Mouse (Mus musculus) CD4-positive naive resting alpha-beta T cell, adult 76 days (primary cell): ENCODE data around the gene Khdc3. TPM values are rescaled to one million over a fixed set of nuclear protein-coding genes. Genes with fewer than 3 reads are reported as not detected.

Experiments used
- total RNA-seq: library from RNA; stranded (reverse); gene quantifications from one replicate; pipeline ENCODE4 v1.2.4, GENCODE M21; 2023

The Khdc3 gene
- total RNA-seq, result 9.4 TPM

DNA sequence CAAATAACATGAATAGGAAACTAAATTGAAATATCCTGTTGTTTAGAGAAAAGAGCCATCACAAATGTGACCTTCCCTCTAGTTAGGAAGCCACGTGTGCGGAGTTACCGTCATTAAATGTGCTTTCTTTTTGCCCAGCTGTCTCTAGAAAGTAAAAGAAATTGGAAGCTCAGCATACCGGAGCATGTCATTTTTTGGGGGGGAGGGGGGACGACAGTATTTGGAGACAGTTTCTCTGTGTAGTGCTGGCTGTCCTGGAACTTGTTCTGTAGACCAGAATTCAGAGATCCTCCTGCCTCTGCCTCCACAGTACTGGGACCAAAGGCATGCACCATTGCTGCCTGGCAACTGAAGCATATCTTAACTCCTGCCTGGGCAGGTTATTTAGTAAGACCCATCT, at the start of gene Khdc3:
Gene Khdc3 (plus strand): TSS at position 301 of the 400 bp plus-strand sequence.

DNA sequence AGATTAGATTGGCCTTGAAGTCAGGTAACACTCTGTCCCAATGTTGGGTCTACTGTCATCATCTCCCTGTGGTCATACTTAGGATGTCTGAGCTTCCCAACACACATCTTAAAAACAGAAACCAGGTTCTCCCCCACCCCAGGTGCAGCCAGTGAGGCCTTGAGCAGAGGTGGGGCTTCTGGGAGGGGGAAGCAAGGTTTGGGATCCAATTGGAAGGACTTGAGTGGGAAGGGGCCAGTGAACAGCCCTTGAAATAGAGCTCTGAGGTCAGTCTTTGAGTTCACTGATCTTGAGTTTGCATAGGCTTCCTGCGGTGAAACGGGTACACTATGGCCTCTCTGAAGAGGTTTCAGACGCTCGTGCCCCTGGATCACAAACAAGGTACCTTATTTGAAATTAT, 545 bp downstream of the Khdc3 start, which contains the start of gene Gm20509:
Gene Gm20509 (plus strand): TSS at position 290 of the 400 bp plus-strand sequence.

DNA sequence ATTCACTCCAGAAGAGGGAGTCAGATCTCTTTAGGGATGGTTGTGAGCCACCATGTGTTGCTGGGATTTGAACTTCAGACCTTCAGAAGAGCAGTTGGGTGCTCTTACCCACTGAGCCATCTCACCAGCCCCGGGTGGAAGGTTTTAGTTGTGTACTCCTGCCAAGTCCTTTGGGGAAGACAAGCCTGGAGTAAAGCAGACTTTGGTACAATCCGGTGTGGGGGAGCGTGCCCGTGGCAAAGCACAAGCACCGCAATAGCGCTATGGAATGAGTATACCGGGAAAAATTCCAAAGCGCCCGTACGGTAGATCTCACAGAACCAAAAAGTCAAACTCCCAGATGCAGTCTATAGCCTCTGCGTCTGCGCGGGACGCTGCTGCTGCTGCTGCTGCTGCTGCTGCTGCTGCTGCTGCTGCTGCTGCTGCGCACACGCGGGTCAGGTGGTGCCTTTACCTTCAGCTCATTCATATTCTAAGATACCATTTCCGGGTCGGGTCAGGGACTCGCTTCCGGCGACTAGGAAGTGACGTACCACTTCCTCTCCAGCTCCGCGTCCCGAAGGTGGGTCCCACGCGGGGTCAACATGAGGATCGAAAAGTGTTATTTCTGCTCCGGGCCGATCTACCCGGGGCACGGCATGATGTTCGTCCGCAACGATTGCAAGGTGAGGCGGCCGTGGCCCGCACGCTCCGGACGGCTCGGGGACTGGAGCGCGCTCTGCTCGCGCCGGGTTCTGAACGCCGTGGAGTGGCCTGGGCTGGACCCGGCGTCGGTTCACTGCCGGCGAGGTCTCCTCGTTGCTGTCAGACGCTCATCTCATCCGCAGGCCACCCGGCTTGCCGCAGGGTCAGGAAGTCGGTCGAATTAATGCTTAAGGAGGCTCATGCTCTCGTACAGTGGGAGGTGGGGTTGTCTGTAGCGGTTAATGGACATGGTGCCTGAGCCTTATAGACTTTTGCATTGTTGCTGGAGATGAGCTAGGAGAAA, 11.6 kb downstream of the Khdc3 start, which contains the start of gene Rsl24d1:
Gene Rsl24d1 (plus strand): TSS at position 508 of the 988 bp plus-strand sequence.

Other genes with a start within 250 kb of the Khdc3 start
- gene Pygo1, start 176.2 kb upstream of the Khdc3 start, total RNA-seq, result not detected
- 3.5 TPM for gene Dyx1c1, start 143.1 kb upstream of the Khdc3 start, total RNA-seq
- gene Gm44503, start 143.0 kb upstream of the Khdc3 start, total RNA-seq, result not detected
- gene Ccpg1os, start 116.5 kb upstream of the Khdc3 start, total RNA-seq, result 4.8 TPM
- 245 TPM for gene Ccpg1, start 116.4 kb upstream of the Khdc3 start, total RNA-seq
- gene Pigb, start 61.5 kb upstream of the Khdc3 start, total RNA-seq, result 14.0 TPM
- gene Rab27a, start 57.0 kb upstream of the Khdc3 start, total RNA-seq, result 47.3 TPM
- gene Gm20509, start 634 bp downstream of the Khdc3 start, total RNA-seq, result not detected
- gene Rsl24d1, start 11.6 kb downstream of the Khdc3 start, total RNA-seq, result 75.0 TPM